Mouse (Mus musculus) liver, postnatal 0 days (tissue): ENCODE measurements at regions not wholly inside any gene's neighbourhood (a gene's known extent, or its start where the extent isn't known, plus 50 kb on each side); places are given as distances from the start of the nearest gene placed in this dataset.
"Not testable (repeated sequence)": the region's sequence is repeated elsewhere in the genome, so short reads cannot be mapped to it uniquely, and the experiment has no call there.

ENCODE experiments used
- ATAC-seq: fragments of 200-750 bp; cut with Nextera tagmentation; 2 replicates; pipeline ENCODE4 v1.8.0; 2017; ENCODE audit warnings: mild to moderate bottlenecking, moderate library complexity
- DNase-seq: peaks from one replicate; pipeline ENCODE4 v3.0.0-alpha.2; 2016
- H3K27ac ChIP-seq: fragments of 300-500 bp; sonication (generic); 2 replicates; pipeline ENCODE4 v1.5.1; 2014; ENCODE audit warnings: antibody characterized with exemption, moderate library complexity, mild to moderate bottlenecking, low read depth
- H3K27me3 ChIP-seq: fragments of 300-500 bp; sonication (generic); 2 replicates; pipeline ENCODE4 v1.6.1; 2014; ENCODE audit warnings: low read length, control low read depth, mixed read lengths; ENCODE audit not compliant: insufficient read depth
- H3K36me3 ChIP-seq: fragments of 300-500 bp; sonication (generic); replicated peaks from 2 replicates; pipeline ENCODE4 v1.6.1; 2014; ENCODE audit warnings: mild to moderate bottlenecking, control low read depth, low read length, moderate library complexity, mixed read lengths; ENCODE audit not compliant: insufficient read depth
- H3K4me1 ChIP-seq: fragments of 300-500 bp; sonication (generic); 2 replicates; pipeline ENCODE4 v1.6.1; 2014; ENCODE audit warnings: antibody characterized with exemption, mild to moderate bottlenecking, control low read depth; ENCODE audit not compliant: insufficient read depth
- H3K4me2 ChIP-seq: fragments of 300-500 bp; sonication (generic); 2 replicates; pipeline ENCODE4 v1.6.1; 2014; ENCODE audit warnings: low read depth, mild to moderate bottlenecking, low read length, moderate library complexity, mixed read lengths
- H3K4me3 ChIP-seq: fragments of 300-500 bp; sonication (generic); 2 replicates; pipeline ENCODE4 v1.5.1; 2014; ENCODE audit warnings: low read depth, low read length
- H3K9ac ChIP-seq: fragments of 300-500 bp; sonication (generic); replicated peaks from 2 replicates; pipeline ENCODE4 v1.6.1; 2014; ENCODE audit warnings: mild to moderate bottlenecking, moderate library complexity
- H3K9me3 ChIP-seq: fragments of 300-500 bp; sonication (generic); 2 replicates; pipeline ENCODE4 v1.6.1; 2016; ENCODE audit warnings: mild to moderate bottlenecking, control low read depth, low read length, mixed read lengths
- CTCF ChIP-seq: sonication (generic); IDR thresholded peaks from 2 replicates; pipeline ENCODE4 v1.5.1; 2016; ENCODE audit warnings: antibody characterized with exemption, low read depth
- EP300 ChIP-seq: IDR thresholded peaks from 2 replicates; pipeline ENCODE4 v1.6.1; 2016; ENCODE audit warnings: antibody characterized with exemption, low read depth, mild to moderate bottlenecking
- WGBS: fragments of 180-500 bp; shearing (Covaris S2); extraction: QIAGEN DNeasy Blood & Tissue Kit; methylation state at CpG from one replicate; pipeline ENCODE4 v1.1.7; 2014; ENCODE audit not compliant: insufficient replicate concordance; 5-methylcytosine and 5-hydroxymethylcytosine counted together

DNA sequence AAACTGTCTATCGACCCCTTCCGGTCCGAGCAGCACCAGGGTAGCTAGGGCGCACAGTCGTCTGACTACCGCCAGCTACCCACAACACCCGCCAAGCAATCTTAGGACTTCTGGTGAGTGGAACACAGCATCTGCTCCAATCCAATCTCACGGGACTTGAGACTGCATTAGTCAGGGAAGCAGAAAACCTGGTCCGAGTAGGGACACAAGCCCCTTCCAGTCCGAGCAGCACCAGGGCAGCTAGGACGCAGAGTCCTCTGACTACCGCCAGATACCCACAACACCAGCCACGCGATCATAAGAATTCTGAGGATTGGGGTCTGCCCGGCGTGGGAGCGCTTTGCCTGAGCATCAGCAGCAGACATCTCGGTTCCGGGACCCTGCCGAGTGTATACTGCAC is 79.6 kb downstream of the Gm10715 start:
- H3K4me2 ChIP-seq, H3K4me1 ChIP-seq, ATAC-seq, H3K27ac ChIP-seq, H3K4me3 ChIP-seq, H3K9me3 ChIP-seq, H3K9ac ChIP-seq, H3K27me3 ChIP-seq, DNase-seq, H3K36me3 ChIP-seq: not testable (repeated sequence)
- WGBS = 87% methylated on average over 20 of the region's 20 CpGs

DNA sequence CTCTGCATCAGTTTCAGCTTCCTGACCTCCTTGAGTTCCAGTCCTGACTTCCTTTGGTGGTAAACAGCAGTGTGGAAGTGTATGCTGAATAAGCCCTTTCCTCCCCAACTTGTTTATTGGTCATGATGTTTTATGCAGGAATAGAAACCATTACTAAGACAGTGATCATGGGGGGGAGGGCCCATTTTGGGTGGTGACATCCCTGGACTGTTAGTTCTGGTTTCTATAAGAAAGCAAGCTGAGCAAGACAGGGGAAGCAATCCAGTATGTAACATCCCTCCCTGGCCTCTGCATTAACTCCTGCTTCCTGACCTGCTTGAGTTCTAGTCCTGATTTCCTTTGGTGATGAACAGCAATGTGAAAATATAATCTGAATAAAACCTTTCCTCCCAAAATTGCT is 124.5 kb downstream of the Gm10715 start:
- no peak overlapping the region for H3K4me3 ChIP-seq
- DNase-seq = no peak

DNA sequence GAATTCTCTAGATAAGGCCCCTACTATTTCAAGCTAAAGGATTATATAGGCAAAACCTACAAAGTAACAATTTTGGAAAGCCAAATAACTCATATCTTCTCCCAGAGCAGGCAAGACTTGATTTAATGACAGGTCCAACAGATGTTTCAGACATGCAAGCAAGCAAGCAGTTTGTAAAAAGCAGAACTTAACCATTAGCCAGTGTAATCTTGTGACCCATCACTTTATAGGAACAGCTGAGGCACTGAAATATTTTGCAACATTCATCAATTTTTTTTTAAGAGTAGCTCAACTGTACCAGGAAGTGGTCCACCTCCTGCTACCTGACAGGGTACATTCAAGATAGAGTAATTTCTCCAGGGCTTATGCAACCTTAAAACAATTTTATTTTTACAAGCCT is 147.7 kb downstream of the Gm10715 start:
- H3K4me3 ChIP-seq = no peak overlapping the region
- H3K27me3 ChIP-seq = no peaks in the 10 kb centered on the region
- ATAC-seq (no peak), DNase-seq (no peak)
- no peaks in the 10 kb centered on the region for H3K36me3 ChIP-seq
- TF ChIP-seq CTCF = no peak
- no peak overlapping the region for H3K27ac ChIP-seq
- H3K9me3 ChIP-seq = 0 out of 2 replicates have a peak, but pooled peaks cover 2% of the 10 kb centered on the region
- no peak overlapping the region for H3K9ac ChIP-seq
- H3K4me2 ChIP-seq = no peak overlapping the region
- H3K4me1 ChIP-seq = no peaks in the 10 kb centered on the region

More for the DNA sequence above, 124.5 kb downstream of the Gm10715 start:
- Histone ChIP-seq H3K9ac (no peak overlapping the region), H3K36me3 (no peaks in the 10 kb centered on the region), H3K27me3 (no peaks in the 10 kb centered on the region), H3K27ac (no peak overlapping the region), H3K9me3 (no peaks in the 10 kb centered on the region; the same call in 1 of the 2 replicates), H3K4me1 (no peaks in the 10 kb centered on the region), H3K4me2 (no peak overlapping the region)
- no peak for ATAC-seq
- TF ChIP-seq EP300 (no peak), CTCF (no peak)

DNA sequence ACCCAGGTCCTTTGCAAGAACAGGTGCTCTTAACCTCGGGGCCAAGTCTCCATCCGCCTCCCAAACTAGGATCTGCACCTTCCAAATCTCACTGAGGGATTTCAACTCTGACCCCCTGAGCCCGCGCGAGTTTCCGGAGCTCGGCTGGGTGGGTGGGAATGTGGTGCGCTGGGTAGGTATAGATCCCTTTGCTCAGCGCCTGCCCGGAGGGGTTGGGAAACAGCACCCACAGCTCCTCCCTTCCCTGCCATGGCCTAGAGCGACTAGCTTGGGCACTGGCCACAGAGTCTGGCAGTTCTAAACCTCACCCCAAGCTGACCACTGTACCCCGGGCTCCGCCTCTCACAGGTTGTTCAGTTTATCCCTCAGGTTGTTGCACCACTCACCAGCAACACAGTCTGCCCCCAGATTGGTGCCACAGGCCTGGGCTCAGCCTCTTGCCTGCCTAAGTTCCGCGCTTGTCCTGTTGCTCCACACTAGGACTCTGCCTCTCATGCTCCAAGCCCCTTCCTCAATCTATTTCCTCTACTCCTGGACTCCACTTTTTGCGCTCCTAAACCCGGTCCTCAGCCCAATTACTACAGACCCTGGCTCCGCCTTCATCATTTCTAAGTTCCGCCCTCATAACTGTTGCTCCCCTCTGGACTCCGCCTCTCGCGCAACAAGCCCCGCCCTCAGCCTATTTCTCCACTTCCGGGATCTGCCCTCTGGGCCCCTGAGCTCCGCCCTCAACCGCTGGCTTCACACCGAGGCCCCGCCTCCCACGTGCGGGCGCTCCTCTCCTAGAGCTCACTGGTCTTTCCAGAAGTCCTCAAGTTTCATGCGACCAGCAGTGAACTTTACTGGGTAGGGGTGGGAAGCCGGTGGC is 135.6 kb upstream of the Alkbh8 start:
- ATAC-seq = peak; percentile 72
- Histone ChIP-seq H3K4me3 (no peak overlapping the region), H3K27ac (no peak overlapping the region), H3K36me3 (no peaks in the 10 kb centered on the region), H3K4me1 (no peaks in the 10 kb centered on the region), H3K27me3 (no peaks in the 10 kb centered on the region), H3K4me2 (no peak overlapping the region), H3K9me3 (0 out of 2 replicates have a peak, but pooled peaks cover 4% of the 10 kb centered on the region), H3K9ac (no peak overlapping the region)
- 34% methylated on average over 33 of the region's 33 CpGs for WGBS
- peak; percentile 38 for DNase-seq
- no peak for TF ChIP-seq CTCF
- no peak for TF ChIP-seq EP300

DNA sequence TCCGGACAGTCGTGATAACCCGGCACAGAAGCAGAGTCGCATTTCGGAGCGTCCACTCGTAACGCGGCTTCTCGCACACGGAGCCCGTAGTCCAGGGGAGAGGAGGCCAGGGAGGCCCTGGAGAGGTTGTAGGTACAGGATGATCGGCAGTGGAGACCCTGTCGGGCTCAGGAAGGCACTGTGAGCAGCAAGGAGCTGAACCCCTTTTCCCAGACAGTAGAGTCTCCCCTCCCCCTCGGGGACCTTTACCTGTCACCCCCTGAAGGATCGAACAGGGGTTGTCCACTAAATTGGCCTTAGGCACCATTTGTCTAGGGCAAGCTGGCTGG is 135.0 kb upstream of the Alkbh8 start:
- not testable (repeated sequence) for H3K4me2 ChIP-seq, H3K27me3 ChIP-seq, H3K27ac ChIP-seq, ATAC-seq, H3K4me3 ChIP-seq, DNase-seq, H3K9ac ChIP-seq, H3K36me3 ChIP-seq, H3K9me3 ChIP-seq, H3K4me1 ChIP-seq
- WGBS = 52% methylated on average over 16 of the region's 16 CpGs

DNA sequence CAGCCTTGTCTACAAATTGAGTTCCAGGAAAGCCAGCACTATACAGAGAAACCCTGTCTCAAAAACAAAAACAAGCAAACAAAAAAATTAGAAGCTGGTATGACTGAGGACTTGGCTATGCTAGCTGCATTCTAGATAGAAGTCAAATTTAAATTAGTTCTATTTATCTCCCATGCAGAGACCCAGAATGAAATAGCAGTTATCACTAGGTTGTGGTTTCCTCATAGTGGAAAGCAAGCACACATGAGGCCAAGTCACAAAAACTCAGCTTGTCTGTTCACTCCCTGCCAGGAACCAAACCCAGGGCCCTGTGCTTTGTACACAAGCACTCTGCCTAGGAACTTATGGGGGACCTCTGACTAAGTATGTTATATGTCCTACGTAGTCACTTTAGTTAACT is 126.8 kb upstream of the Alkbh8 start:
- not testable (repeated sequence) for ATAC-seq, H3K36me3 ChIP-seq, H3K9me3 ChIP-seq, DNase-seq, H3K27me3 ChIP-seq, H3K4me2 ChIP-seq, H3K4me3 ChIP-seq, H3K4me1 ChIP-seq, H3K27ac ChIP-seq, H3K9ac ChIP-seq
- WGBS = 85% methylated on average over 1 of the region's 1 CpGs
